Mouse (Mus musculus) small intestine, adult 10 weeks (tissue): ENCODE data around the gene Ap2b1. TPM values are rescaled to one million over a fixed set of nuclear protein-coding genes. Genes with fewer than 3 reads are reported as not detected.

Experiments used
- polyA plus RNA-seq: library from polyadenylated mRNA; stranded (reverse); fragments of 350-450 nt; fragmentation: Illumina TruSeq; extraction: RNeasy Lipid Tissue Mini Kit (QIAGEN cat#74804); gene quantifications from one replicate; pipeline ENCODE4 v1.2.3, GENCODE M21; 2014; ENCODE audit warnings: low replicate concordance

Ap2b1 gene
- 32.3 TPM for polyA plus RNA-seq

GRCm38 (mm10) chr11:83298225-83299195 is at the start of gene Ap2b1:
Ap2b1 (plus strand) TSS chr11:83299024.

GRCm38 (mm10) chr11:83286566-83286965 is 12.3 kb upstream of the Ap2b1 start, which contains the start of gene Slfn14:
Slfn14 (minus strand) TSS chr11:83286726.

DNA sequence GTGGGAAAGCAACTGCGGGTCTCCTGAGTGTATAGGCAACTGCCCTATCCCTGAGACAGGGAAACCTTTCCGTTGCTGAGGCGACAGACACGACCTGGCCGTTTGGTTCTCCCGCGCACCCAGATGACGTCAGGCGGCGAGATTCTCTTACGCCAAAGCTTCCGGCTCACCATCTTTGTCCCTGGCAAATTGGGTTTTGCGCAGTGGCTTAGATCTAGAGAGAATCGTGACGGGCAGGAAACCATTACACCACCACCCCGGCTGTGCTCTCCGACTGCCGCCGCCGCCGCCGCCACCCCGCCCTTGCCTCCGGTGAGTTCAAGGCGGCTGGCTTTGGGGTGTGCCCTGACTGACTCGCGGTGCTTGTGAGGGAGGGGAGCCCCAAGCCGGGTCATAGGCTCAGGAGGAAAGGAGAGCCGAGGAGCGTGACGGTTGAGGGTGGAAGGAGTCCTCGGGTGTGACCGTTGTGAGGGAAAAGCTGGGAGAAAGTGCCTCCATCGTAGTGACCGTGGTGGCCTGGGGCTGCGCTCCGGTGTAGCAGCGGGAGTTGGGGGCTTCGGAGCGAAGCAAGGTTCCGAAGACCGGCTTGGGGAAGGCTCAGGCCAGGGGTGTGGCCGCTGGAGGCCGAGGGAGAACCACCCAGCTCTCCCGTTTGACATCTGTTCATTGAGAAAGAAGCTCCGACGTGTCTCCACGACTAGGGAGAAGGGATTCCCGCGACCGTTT is 3.9 kb downstream of the Ap2b1 start, which contains the start of gene Pex12:
Gene Pex12 (minus strand): TSS at position 61 of the 726 bp plus-strand sequence.

GRCm38 (mm10) chr11:83409087-83409754 is 110.4 kb downstream of the Ap2b1 start, which contains the start of gene Rasl10b:
Rasl10b (plus strand) TSS chr11:83409137.

DNA sequence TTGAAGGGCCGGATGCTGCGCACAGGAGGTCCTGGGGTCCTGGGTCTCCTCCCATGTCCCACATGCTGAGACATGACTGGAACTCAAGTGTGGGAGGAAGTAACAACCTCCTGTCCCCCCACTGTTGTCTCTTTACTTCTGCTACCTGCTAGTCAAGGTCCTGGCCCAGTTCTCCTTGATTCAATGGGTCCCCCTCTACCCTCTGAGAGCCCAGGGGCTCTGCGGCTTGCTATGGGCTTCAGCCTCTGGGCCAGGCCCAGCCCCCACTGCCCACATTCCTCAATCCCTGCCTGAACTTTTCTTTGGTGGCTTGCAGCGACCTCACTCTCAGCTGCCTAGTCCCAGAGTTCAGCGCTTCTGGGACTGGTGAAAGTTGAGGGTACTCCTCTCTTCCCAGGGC is 130.5 kb downstream of the Ap2b1 start, which contains the start of gene Gas2l2:
Gene Gas2l2 (minus strand): TSS at position 101 of the 400 bp plus-strand sequence.

DNA sequence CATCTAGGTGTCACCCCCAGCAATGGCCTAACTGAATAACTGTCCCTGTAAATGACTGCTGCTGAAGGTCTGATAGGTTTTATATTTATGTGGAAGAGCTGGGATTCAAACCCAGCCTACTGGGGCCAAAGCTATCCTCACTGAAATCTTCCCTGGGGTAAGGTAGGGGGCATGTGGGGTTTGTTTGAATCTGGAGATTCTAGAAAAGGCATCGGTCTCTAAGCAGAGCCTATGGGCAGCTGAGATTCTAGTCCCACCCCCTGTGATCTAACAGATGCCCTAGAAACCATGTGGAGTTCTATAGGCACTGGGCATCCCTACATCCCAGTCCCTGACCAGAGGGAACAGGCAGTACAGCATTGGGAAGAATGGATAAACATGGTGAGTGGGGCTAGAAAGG is 138.6 kb downstream of the Ap2b1 start, which contains the start of gene 1700020L24Rik:
Gene 1700020L24Rik (plus strand): TSS at position 301 of the 400 bp plus-strand sequence.

Other genes with a start within 250 kb of the Ap2b1 start
- 14.3 TPM for gene Slfn2, start 233.9 kb upstream of the Ap2b1 start, polyA plus RNA-seq
- 1.0 TPM for gene Slfn1, start 182.2 kb upstream of the Ap2b1 start, polyA plus RNA-seq
- 17.2 TPM for gene Slfn4, start 123.8 kb upstream of the Ap2b1 start, polyA plus RNA-seq
- gene Slfn3, start 107.7 kb upstream of the Ap2b1 start, polyA plus RNA-seq, result 2.4 TPM
- not detected for gene Slfn14, start 12.3 kb upstream of the Ap2b1 start, polyA plus RNA-seq
- gene Pex12, start 3.6 kb downstream of the Ap2b1 start, polyA plus RNA-seq, result 26.4 TPM
- gene Rasl10b, start 110.1 kb downstream of the Ap2b1 start, polyA plus RNA-seq, result not detected
- gene Gas2l2, start 130.4 kb downstream of the Ap2b1 start, polyA plus RNA-seq, result not detected
- not detected for gene 1700020L24Rik, start 138.7 kb downstream of the Ap2b1 start, polyA plus RNA-seq
- gene Mmp28, start 164.0 kb downstream of the Ap2b1 start, polyA plus RNA-seq, result 0.19 TPM
- 343 TPM for gene Taf15, start 174.1 kb downstream of the Ap2b1 start, polyA plus RNA-seq
- not detected for gene Heatr9, start 223.2 kb downstream of the Ap2b1 start, polyA plus RNA-seq
- gene Ccl5, start 231.5 kb downstream of the Ap2b1 start, polyA plus RNA-seq, result 15.4 TPM